Mouse (Mus musculus) lung, postnatal 10 days (tissue): ENCODE results near the gene Ino80b.

Experiments
- DNase-seq: peaks from one replicate; pipeline ENCODE4 v3.0.0; 2021

Gene Ino80b

GRCm38 (mm10) chr6:83138056-83138455, 12.8 kb upstream of the Ino80b start:
- DNase-seq = peak; percentile 62

- peak; percentile 97 for DNase-seq
Measured at GRCm38 (mm10) chr6:83137576-83137950, 12.3 kb upstream of the Ino80b start.

- peak; percentile 87 for DNase-seq
Measured at GRCm38 (mm10) chr6:83136881-83137575, 11.8 kb upstream of the Ino80b start.

GRCm38 (mm10) chr6:83136291-83136880, 11.2 kb upstream of the Ino80b start:
- no peak for DNase-seq

- peak; percentile 74 for DNase-seq
Measured at GRCm38 (mm10) chr6:83135571-83136161, 10.4 kb upstream of the Ino80b start.

- DNase-seq = no peak
Measured at GRCm38 (mm10) chr6:83134951-83135513, 9.8 kb upstream of the Ino80b start, which contains the start of gene Rtkn. Rtkn (plus strand) TSS chr6:83135463.

- no peak for DNase-seq
Measured at GRCm38 (mm10) chr6:83134226-83134625, 9.0 kb upstream of the Ino80b start.

- no peak for DNase-seq
Measured at GRCm38 (mm10) chr6:83132176-83132919, 7.1 kb upstream of the Ino80b start.

GRCm38 (mm10) chr6:83131469-83132034, 6.3 kb upstream of the Ino80b start:
- peak; percentile 46 for DNase-seq

GRCm38 (mm10) chr6:83127419-83127818, 2.2 kb upstream of the Ino80b start:
- DNase-seq = no peak

GRCm38 (mm10) chr6:83124851-83125312, 349 bp downstream of the Ino80b start:
- peak; percentile 96 for DNase-seq

GRCm38 (mm10) chr6:83122961-83123360, 2.3 kb downstream of the Ino80b start:
- no peak for DNase-seq

- peak; percentile 40 for DNase-seq
Measured at GRCm38 (mm10) chr6:83121863-83122710, 3.1 kb downstream of the Ino80b start.

- peak; percentile 98 for DNase-seq
Measured at GRCm38 (mm10) chr6:83120930-83121862, 4.0 kb downstream of the Ino80b start, which contains the start of gene Wbp1. Wbp1 (minus strand) TSS chr6:83121559.

GRCm38 (mm10) chr6:83119734-83120051, 5.5 kb downstream of the Ino80b start:
- no peak for DNase-seq

- no peak for DNase-seq
Measured at GRCm38 (mm10) chr6:83118825-83119733, 6.2 kb downstream of the Ino80b start.

- DNase-seq = no peak
Measured at GRCm38 (mm10) chr6:83118369-83118768, 6.9 kb downstream of the Ino80b start.

- DNase-seq = no peak
Measured at GRCm38 (mm10) chr6:83117616-83118015, 7.6 kb downstream of the Ino80b start.

- no peak for DNase-seq
Measured at GRCm38 (mm10) chr6:83117165-83117438, 8.1 kb downstream of the Ino80b start.
